Mouse (Mus musculus) urinary bladder, postnatal 36 days (tissue): ENCODE results near the gene Prf1.
A peak's percentile ranks its signal among the peaks of the same experiment; 100 is the strongest.

Source experiments
- DNase-seq, 2 experiments: peaks; one replicate each; pipeline ENCODE4 v3.0.0; 2022; ENCODE audit warnings: low spot score in 2 of 2, mixed read lengths in 1 of 2

Gene Prf1

GRCm38 (mm10) chr10:61286246-61286645, 11.4 kb upstream of the Prf1 start:
- peak in 1 of 2 experiments; percentile 37 for DNase-seq

DNA sequence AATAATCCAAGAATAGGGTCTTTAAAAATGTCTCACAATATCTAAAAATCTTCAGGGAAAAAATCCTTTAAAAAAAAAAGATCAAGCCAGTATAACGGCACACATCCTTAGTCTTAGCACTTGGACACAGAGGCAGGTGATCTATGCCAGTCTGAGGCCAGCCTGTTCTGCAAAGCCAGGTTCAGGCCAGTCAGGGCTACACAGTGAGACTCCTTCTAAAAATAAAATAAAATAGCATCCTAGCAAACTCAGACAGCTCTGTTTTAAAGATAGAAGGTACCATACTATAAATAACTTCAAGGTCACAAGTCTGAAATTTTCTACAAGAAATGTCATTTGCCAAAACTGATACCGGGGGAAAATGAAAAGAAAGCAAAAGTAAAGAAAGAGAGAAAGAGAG, 7.6 kb upstream of the Prf1 start:
- no peak for DNase-seq

DNA sequence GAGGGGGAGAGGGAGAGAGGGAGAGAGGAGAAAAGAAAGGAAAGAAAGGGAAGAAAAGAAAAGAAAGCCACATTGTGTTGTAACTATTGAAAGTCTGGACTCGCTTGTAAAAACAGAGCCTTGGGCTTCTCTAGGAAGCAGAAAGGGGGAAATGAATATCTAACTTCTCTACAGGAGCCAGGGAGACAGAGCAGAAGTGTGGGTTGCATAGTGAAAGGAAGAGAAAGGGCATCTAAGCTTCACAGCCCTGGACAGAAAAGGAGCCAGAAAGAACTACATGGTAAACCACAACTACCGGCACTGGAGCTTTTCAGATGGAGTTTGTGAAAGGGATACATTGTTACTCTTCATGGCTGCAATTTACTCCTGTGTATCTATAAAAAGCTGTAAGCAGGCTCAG, 7.2 kb upstream of the Prf1 start:
- DNase-seq = no peak

GRCm38 (mm10) chr10:61294242-61294641, 3.4 kb upstream of the Prf1 start:
- DNase-seq = no peak

GRCm38 (mm10) chr10:61296713-61297445, 754 bp upstream of the Prf1 start:
- DNase-seq = no peak

DNA sequence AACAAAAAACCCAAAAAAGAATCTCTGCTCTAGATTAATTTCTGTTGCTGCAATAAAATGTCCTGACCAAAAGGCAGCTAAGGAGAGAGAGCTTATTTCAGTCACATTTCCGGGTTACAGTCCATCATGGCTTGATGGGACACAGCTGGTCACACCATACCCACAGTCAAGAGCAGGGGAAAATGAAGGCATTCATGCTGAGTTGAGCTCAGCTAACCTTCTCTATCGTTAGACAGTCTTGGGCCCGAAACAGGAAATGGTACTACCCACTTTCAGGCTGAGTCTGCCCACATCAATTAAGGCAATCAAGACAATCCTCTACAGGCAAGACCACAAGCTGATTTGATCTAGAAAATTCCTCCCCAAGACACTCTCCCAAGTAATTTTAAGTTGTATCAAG, 3.4 kb downstream of the Prf1 start:
- no peak for DNase-seq

DNA sequence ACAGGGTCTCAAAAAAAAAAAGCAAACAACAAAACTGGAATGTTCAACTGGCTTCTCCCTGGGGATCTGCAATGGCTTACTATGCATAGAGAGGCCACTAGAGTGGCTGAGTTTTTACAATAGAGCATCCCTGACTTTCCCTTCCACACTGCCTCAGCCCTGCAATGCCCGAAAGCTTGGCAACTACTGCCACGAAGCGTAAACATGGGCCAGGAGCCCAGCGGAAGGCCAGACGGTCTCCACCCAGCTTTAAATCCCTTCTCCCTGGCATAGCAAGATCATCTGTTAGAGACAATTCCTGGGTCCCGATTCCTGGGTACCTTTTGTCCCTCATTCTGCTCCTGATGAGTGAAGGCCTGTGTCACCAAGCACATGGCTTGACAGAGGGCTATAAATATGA, 6.4 kb downstream of the Prf1 start:
- DNase-seq = no peak

DNA sequence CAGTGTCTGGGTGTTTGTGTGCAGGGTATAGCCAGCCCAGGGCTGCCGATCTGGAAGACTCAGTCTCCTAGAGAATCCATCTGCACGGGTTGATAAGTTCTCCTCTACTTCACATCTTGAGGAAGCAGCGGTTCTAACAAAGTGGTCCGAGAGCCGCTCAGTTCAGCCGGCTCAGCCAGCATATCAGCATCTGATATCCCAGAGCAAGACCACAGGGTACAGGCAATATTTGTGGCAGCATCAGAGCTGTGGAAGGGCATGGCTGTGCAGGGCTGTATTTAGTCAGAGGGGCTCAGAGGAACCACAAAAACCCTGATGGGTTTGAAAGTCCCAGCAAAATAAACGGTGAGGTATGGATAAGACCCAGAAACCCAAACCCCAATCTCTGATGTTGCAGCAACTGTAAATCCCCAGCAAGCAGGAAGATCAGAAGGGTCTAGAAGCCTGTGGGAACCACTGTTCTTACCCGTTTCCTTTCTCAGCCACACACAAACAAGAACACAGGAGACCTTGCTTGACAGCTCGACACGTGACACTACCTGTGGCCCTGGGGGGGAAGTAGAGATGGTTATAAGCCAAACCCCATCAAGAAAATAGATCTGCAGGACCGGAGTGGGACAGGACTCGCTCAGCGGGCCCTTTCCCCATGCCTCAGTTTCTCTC, 8.4 kb downstream of the Prf1 start:
- DNase-seq = no peak

- no peak for DNase-seq
These were observed 11.2 kb downstream of the Prf1 start for GRCm38 (mm10) chr10:61308706-61309320.

- no peak for DNase-seq
These were observed 14.5 kb downstream of the Prf1 start for GRCm38 (mm10) chr10:61312159-61312558.

DNA sequence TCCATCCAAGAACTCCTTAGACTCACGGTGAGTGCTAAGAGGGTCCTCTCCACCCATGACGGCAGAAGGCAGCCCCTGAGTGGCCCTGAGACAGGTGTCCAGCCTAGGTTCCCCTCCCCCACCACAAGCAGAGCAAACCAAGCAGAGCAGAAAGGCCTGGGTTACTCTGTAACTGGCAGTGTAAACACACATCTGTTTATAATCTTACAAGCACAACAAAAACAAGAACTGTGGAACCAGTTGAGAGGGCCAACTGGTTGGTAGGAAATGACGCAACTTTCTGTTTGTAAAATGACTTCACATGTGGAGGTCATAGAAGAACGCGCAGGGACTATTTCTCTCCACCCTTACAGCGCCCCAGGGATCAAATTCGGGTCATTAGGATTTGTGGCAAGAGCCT, 15.1 kb downstream of the Prf1 start:
- no peak for DNase-seq

- no peak for DNase-seq
These were observed 16.1 kb downstream of the Prf1 start for GRCm38 (mm10) chr10:61313750-61314149.

DNA sequence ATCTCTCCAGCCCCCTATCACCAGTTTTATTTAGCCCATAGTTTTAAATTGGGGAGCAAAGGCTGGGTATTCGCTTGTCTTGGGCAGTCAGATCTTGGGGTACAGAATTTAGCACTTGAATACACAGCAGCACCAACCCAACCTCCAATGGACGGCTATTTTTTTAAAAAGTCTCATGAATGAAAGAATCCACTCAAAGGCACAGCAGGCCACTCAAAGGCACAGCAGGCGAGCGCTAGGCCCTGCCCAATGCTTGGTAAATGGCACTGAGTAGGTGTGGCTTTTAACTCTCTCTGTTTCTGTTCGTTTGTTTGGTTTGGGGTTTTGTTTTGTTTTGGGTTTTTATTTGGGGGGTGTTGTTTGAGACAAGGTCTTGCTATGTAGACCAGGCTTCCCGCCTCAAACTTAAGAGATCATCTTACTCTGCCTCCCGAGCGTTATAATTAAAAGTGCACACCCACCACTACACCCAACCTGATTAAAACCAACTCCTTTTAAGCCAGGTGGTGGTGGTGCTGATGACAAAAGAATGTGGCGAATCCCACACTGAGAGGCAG, 17.8 kb downstream of the Prf1 start:
- no peak for DNase-seq

GRCm38 (mm10) chr10:61318527-61318926, 20.9 kb downstream of the Prf1 start:
- no peak for DNase-seq

- peak in 1 of 2 experiments; percentile 21 for DNase-seq
These were observed 27.1 kb downstream of the Prf1 start for GRCm38 (mm10) chr10:61324717-61325116.

DNA sequence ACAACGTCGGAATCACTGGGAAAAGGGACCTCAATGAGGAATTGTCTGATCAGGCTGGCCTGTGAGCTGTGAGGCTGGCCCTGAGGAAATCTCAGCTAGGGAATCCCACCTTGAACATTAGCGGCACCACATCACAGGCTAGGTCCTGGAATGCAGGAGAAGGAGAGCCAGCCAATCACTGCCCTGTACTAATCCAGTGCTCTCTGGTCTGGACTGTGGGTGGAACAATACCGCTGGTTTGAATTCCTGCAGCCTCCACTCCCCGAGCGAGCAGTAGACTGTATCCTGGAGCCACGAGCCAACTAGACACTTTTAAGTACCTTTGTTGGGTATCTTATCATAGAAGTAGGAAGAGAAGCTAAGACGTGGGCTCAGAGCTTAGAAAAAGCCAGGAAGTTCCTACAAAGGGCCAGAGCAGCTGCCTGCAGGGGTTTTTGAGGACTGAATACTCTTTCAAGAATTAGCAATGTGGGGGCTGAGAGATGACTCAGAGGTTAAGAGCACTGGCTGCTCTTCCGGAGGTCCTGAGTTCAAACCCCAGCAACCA, 28.2 kb downstream of the Prf1 start:
- DNase-seq = no peak

DNA sequence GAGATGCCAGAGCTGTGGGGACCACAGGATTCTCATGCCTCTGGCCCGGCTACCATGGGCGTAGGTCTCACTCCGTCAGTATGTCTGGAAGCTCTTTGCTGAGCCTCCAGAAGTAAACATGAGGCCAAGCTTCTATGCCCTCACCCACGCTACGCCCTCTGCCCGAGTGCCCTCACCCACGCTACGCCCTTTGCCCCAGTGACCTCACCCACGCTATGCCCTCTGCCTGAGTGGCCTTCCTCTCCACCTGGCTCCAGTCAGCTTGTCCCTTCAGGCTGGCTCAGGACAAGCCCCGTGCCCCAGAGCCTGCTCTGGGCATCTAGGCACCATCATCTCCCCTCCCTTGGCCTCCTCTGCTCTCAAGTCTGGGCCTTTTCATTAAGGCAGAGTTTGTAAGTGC, 29.9 kb downstream of the Prf1 start:
- DNase-seq = no peak

DNA sequence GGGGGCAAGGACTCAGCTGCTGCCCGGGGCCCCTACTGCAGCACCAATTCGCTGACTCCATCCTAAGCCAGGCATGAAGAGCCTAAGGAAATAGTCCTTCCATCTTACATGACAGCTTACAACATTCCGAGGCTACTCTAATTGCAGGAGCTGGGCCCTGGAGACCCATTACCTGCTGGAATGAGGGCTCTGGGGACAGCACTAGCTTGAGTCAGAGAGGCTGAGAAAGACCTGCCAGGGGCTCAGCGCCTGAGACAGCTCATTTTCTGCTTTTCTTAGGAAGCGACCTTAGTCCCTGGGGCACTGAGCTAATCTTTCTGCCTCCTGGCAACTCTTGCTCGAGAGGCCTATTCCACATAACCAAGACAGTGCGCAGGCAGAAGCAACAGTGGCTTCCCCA, 31.3 kb downstream of the Prf1 start:
- DNase-seq = no peak

- no peak for DNase-seq
These were observed 33.4 kb downstream of the Prf1 start for GRCm38 (mm10) chr10:61331046-61331445.

DNA sequence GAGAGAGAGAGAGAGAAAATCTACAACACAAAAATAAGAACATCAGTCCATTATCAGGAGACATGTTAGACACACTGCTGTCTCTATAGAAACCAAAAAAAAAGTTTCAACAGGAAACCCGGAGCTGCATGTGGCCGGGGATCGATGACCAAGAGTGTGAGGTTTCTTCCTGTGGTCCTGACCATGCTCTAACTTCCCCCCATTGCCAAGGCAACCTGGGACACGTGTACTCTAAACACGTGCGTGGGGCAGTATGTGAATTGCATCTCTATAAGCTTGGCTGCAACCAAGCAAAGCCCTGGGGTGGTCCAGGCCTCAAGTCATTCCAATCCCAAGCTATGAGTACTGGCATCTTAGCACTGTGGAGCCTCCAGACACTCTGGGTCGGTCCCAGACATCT, 36.9 kb downstream of the Prf1 start:
- no peak for DNase-seq

DNA sequence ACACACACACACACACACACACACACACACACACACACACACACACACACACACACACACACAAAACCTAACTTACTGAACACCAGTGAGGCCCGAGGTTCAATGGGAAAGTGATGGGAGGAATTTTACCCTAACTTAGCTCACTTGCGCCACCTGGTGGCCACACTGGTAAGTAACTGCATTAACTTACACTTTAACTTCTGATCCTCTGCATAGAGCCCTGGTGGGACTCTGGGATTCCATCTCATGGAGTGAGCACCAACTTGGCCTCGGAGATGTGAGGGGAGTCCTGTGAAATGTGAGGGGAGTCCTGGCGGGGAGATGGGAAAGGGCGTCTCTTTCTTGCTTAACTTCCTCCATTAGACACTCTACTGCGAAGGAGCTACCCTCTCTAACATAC, 38.5 kb downstream of the Prf1 start:
- DNase-seq = peak; percentile 61 to 78

GRCm38 (mm10) chr10:61336592-61336991, 39.0 kb downstream of the Prf1 start:
- DNase-seq = no peak

- DNase-seq = no peak
These were observed 40.0 kb downstream of the Prf1 start for GRCm38 (mm10) chr10:61337665-61338064.
